Comparison of ENCODE assay signal across 8 mouse cellular contexts in genomic region chr1:132007828-132008827, GRCm38 (mm10). TPM values are rescaled to one million over a fixed set of nuclear protein-coding genes. Genes with fewer than 3 reads are reported as not detected.
DNase-seq lines count a peak whose midpoint lies in the region; ATAC-seq and TF ChIP-seq lines count a peak whose summit lies in the region.

No protein-coding gene starts in this region.

- TF ChIP-seq POLR2A in cerebellum, adult 2 months (IDR thresholded peaks at IDR 0.05; ENCODE audit: borderline replicate concordance, insufficient read depth, low read length): peak; percentile 60
- no peak for TF ChIP-seq POLR2A in olfactory bulb, adult 2 months (IDR thresholded peaks at IDR 0.05; ENCODE audit: insufficient read depth, low read depth, low read length)

- no peaks in the 10 kb centered on the region for H3K27me3 ChIP-seq in cerebellum, adult 2 months (ENCODE audit: control insufficient read depth, insufficient read depth, low read length)
- no peaks in the 10 kb centered on the region for H3K27me3 ChIP-seq in forebrain, postnatal 0 days (ENCODE audit: insufficient read depth, low read length)
- H3K27me3 ChIP-seq in lung, embryonic 15.5 days: no peaks in the 10 kb centered on the region

- H3K4me3 ChIP-seq in cerebellum, adult 2 months (replicated peaks; ENCODE audit: insufficient read depth, low read depth, low read length): peak overlapping the region; percentile 77
- peak overlapping the region; percentile 90 for H3K4me3 ChIP-seq in forebrain, postnatal 0 days (ENCODE audit: low read depth, low read length)
- peak overlapping the region; percentile 85 for H3K4me3 ChIP-seq in lung, embryonic 15.5 days
- peak overlapping the region; percentile 91 for H3K4me3 ChIP-seq in olfactory bulb, adult 2 months (ENCODE audit: insufficient read depth, low read depth, low read length)

- H3K27ac ChIP-seq in cerebellum, adult 2 months (ENCODE audit: insufficient read depth, low read length): peak overlapping the region; percentile 80
- peak overlapping the region; percentile 98 for H3K27ac ChIP-seq in forebrain, postnatal 0 days (ENCODE audit: low read depth, low read length)
- H3K27ac ChIP-seq in lung, embryonic 15.5 days: peak overlapping the region; percentile 100
- H3K27ac ChIP-seq in olfactory bulb, adult 2 months (ENCODE audit: insufficient read depth, low read depth, low read length): peak overlapping the region; percentile 91

- H3K4me1 ChIP-seq in cerebellum, adult 2 months (ENCODE audit: control insufficient read depth, insufficient read depth, low read length): no peaks in the 10 kb centered on the region
- peaks cover 10% of the 10 kb centered on the region for H3K4me1 ChIP-seq in forebrain, postnatal 0 days (ENCODE audit: insufficient read depth)
- H3K4me1 ChIP-seq in lung, embryonic 15.5 days: peaks cover 36% of the 10 kb centered on the region
- H3K4me1 ChIP-seq in olfactory bulb, adult 2 months (ENCODE audit: control insufficient read depth, insufficient read depth, low read length): no peaks in the 10 kb centered on the region

- WGBS in cerebellum, adult 2 months: 1% methylated on average over 72 of the region's 72 CpGs
- under 1% methylated on average over 61 of the region's 72 CpGs for WGBS in forebrain, postnatal 0 days
- under 1% methylated on average over 69 of the region's 72 CpGs for WGBS in lung, embryonic 15.5 days
- under 1% methylated on average over 72 of the region's 72 CpGs for WGBS in olfactory bulb, adult 2 months

- H3K4me2 ChIP-seq in forebrain, postnatal 0 days (ENCODE audit: low read depth): peak overlapping the region; percentile 69
- H3K4me2 ChIP-seq in lung, embryonic 15.5 days: peak overlapping the region; percentile 60

- no peaks in the 10 kb centered on the region for H3K9me3 ChIP-seq in forebrain, postnatal 0 days (ENCODE audit: low read length)
- no peaks in the 10 kb centered on the region for H3K9me3 ChIP-seq in lung, embryonic 15.5 days

- no peaks in the 10 kb centered on the region for H3K36me3 ChIP-seq in forebrain, postnatal 0 days (ENCODE audit: insufficient read depth)
- no peaks in the 10 kb centered on the region for H3K36me3 ChIP-seq in lung, embryonic 15.5 days

- peak overlapping the region; percentile 93 for H3K9ac ChIP-seq in forebrain, postnatal 0 days
- peak overlapping the region; percentile 94 for H3K9ac ChIP-seq in lung, embryonic 15.5 days

- ATAC-seq in forebrain, postnatal 0 days: peak; percentile 92
- peak; percentile 65 to 67 for ATAC-seq in hematopoietic stem cell, adult 5-6 weeks (replicated peaks in 1 of 2; ENCODE audit: insufficient read depth in 1 of 2, low FRiP score in 2 of 2, low TSS enrichment in 1 of 2, low read depth in 1 of 2, poor library complexity in 2 of 2, severe bottlenecking in 2 of 2)
- ATAC-seq in lung, embryonic 15.5 days (ENCODE audit: borderline replicate concordance, extremely low read depth, low FRiP score, low TSS enrichment): peak; percentile 93

- peak; percentile 56 for DNase-seq in MEL-GATA-1-ER (ENCODE audit: extremely low read depth, low read depth)
- DNase-seq in cerebellum, adult 2 months: peak; percentile 81 to 84
- DNase-seq in forebrain, postnatal 0 days: peak; percentile 84
- DNase-seq in layer of hippocampus, adult 9-10 months (ENCODE audit: low spot score): peak; percentile 42
- peak; percentile 95 to 97 for DNase-seq in thymus, adult 18-20 months

- TF ChIP-seq CTCF in cerebellum, adult 2 months (IDR thresholded peaks at IDR 0.05; ENCODE audit: borderline replicate concordance, insufficient read depth, low read depth, low read length): no peak
- TF ChIP-seq CTCF in forebrain, postnatal 0 days (IDR thresholded peaks at IDR 0.05; ENCODE audit: low read depth): no peak
- TF ChIP-seq CTCF in olfactory bulb, adult 2 months (IDR thresholded peaks at IDR 0.05; ENCODE audit: insufficient read depth, low read depth, low read length): no peak; the same call in 1 of the 2 replicates

RNA-seq across cellular contexts. Expression of gene Elk4, which starts 0.7 kb away (rescaled TPM):
- polyA plus RNA-seq in cerebellum, adult 2 months (2012; rRNA removed): 17.6 and 18.6 TPM in 2 replicates
- 18.6 and 25.5 TPM in 2 replicates for total RNA-seq in forebrain, postnatal 0 days (2014; rRNA removed)
- polyA plus RNA-seq in forebrain, postnatal 0 days (2015; fragmentation: Nextera tagmentation; extraction: Ambion mirVana): 8.0 and 8.2 TPM in 2 replicates
- 118 and 147 TPM in 2 replicates for total RNA-seq in hematopoietic stem cell, adult 5-6 weeks (2017)
- 24.2 and 28.6 TPM in 2 replicates for polyA plus RNA-seq in lung, embryonic 15.5 days (2015; fragmentation: Nextera tagmentation; extraction: Ambion mirVana)
- polyA plus RNA-seq in olfactory bulb, adult 2 months (2012; ENCODE audit: insufficient read depth, insufficient read length, low replicate concordance, missing spikeins): not detected in 2 replicates

RNA-seq across cellular contexts. Expression of gene Slc45a3, which starts 45.4 kb away (rescaled TPM):
- 4.3 and 4.5 TPM in 2 replicates for polyA plus RNA-seq in cerebellum, adult 2 months (2012; rRNA removed)
- 0.85 and 0.86 TPM in 2 replicates for total RNA-seq in forebrain, postnatal 0 days (2014; rRNA removed)
- polyA plus RNA-seq in forebrain, postnatal 0 days (2015; fragmentation: Nextera tagmentation; extraction: Ambion mirVana): 0.69 and 0.78 TPM in 2 replicates
- 0.35 and 0.88 TPM in 2 replicates for total RNA-seq in hematopoietic stem cell, adult 5-6 weeks (2017)
- 2.3 and 2.7 TPM in 2 replicates for polyA plus RNA-seq in lung, embryonic 15.5 days (2015; fragmentation: Nextera tagmentation; extraction: Ambion mirVana)
- not detected in 2 replicates for polyA plus RNA-seq in olfactory bulb, adult 2 months (2012; ENCODE audit: insufficient read depth, insufficient read length, low replicate concordance, missing spikeins)

RNA-seq across cellular contexts. Expression of gene Mfsd4a, which starts 59.7 kb away (rescaled TPM):
- 42.8 and 52.9 TPM in 2 replicates for polyA plus RNA-seq in cerebellum, adult 2 months (2012; rRNA removed)
- total RNA-seq in forebrain, postnatal 0 days (2014; rRNA removed): 2.8 and 3.2 TPM in 2 replicates
- 4.6 and 8.1 TPM in 2 replicates for polyA plus RNA-seq in forebrain, postnatal 0 days (2015; fragmentation: Nextera tagmentation; extraction: Ambion mirVana)
- 0.79 and 2.9 TPM in 2 replicates for total RNA-seq in hematopoietic stem cell, adult 5-6 weeks (2017)
- polyA plus RNA-seq in lung, embryonic 15.5 days (2015; fragmentation: Nextera tagmentation; extraction: Ambion mirVana): 15.0 and 16.3 TPM in 2 replicates
- polyA plus RNA-seq in olfactory bulb, adult 2 months (2012; ENCODE audit: insufficient read depth, insufficient read length, low replicate concordance, missing spikeins): not detected in 2 replicates

Comparison
In these comparisons a context has a peak if more than half of its experiments do, and no peak if none do; other contexts are left out.
1. Peak in every context shown above with its lines: DNase-seq, ATAC-seq, H3K4me3 ChIP-seq and H3K27ac ChIP-seq.
2. DNase-seq: peak in every context shown above with its lines; median percentile 96 in thymus, adult 18-20 months; 84 in forebrain, postnatal 0 days; 82 in cerebellum, adult 2 months; 56 in MEL-GATA-1-ER; 42 in layer of hippocampus, adult 9-10 months.